Mouse (Mus musculus) layer of hippocampus, postnatal 25 days (tissue): ENCODE results near the gene Sema3a. TPM values are rescaled to one million over a fixed set of nuclear protein-coding genes. Genes with fewer than 3 reads are reported as not detected.

Source experiments
- DNase-seq, 2 experiments: peaks; one replicate each; pipeline ENCODE4 v3.0.0; 2022; ENCODE audit warnings: mixed read lengths in 2 of 2, low spot score in 1 of 2; ENCODE audit errors: extremely low spot score in 1 of 2
- total RNA-seq, 2 experiments: library from RNA; stranded (reverse); gene quantifications; 2 replicates each; pipeline ENCODE4 v1.2.3; 2021

Sema3a gene
- total RNA-seq, 2 experiments from 2014 or later = 2.3 TPM

DNA sequence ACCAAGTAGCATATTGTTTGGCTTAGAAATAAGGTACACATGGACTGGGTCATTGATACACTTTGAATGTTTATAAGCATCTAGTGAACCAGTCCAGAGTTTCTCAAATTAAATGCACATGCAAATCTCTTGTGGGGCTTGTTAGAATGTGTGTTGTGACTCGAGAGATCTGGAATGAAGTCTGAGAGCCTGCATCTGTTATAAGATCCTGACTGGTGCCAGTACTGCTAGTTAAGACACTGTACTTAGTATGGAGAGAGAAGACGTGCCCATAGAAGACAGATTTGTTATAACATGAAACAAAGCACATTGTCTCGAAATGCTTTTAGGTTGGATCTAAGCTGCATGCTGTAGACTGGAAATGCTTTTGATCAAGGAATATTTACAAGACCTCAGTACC is 511.0 kb downstream of the Sema3a start:
- no peak for DNase-seq
